Mouse (Mus musculus) bone marrow macrophage, adult 2 months (primary cell): ENCODE data around the gene Slc16a11.
A peak's percentile ranks its signal among the peaks of the same experiment; 100 is the strongest.

Experiments
- CTCF ChIP-seq: IDR thresholded peaks from 2 replicates; pipeline ENCODE4 v1.5.1; 2012; ENCODE audit warnings: low read depth, mild to moderate bottlenecking, low read length, moderate library complexity
- POLR2A ChIP-seq: IDR thresholded peaks from 2 replicates; pipeline ENCODE4 v1.6.1; 2012; ENCODE audit warnings: mild to moderate bottlenecking, low read depth, low read length, borderline replicate concordance

GRCm38 (mm10) chr11:70179401-70179800 is 33.2 kb upstream of the Slc16a11 start:
- TF ChIP-seq POLR2A (no peak), CTCF (peak; percentile 35; the same call in 1 of the 2 replicates)
